Mouse (Mus musculus) gastrocnemius, postnatal 10 days (tissue): ENCODE results near the gene Ackr1. TPM values are rescaled to one million over a fixed set of nuclear protein-coding genes. Genes with fewer than 3 reads are reported as not detected.

Experiments used
- total RNA-seq, 2 experiments: library from RNA; stranded (reverse); gene quantifications; 2 replicates each; pipeline ENCODE4 v1.2.3; 2021

The Ackr1 gene
- total RNA-seq, 2 experiments from 2014 or later: 8.4 to 11.3 TPM

Other genes with a start within 250 kb of the Ackr1 start
- gene Olfr1408, start 196.4 kb downstream of the Ackr1 start, total RNA-seq: not detected
- gene Olfr1406, start 143.1 kb downstream of the Ackr1 start, total RNA-seq: not detected
- gene Olfr218, start 135.9 kb downstream of the Ackr1 start, total RNA-seq: not detected
- not detected for gene Olfr1404, start 121.4 kb downstream of the Ackr1 start, total RNA-seq
- under 1 TPM in 1 of 2 experiments, not detected in 1; 0.54 TPM for gene Fcer1a, start 106.5 kb downstream of the Ackr1 start, total RNA-seq
- not detected for gene Olfr418, start 67.7 kb downstream of the Ackr1 start, total RNA-seq
- gene Mptx2, start 56.0 kb downstream of the Ackr1 start, total RNA-seq: not detected
- gene Aim2, start 17.1 kb upstream of the Ackr1 start, total RNA-seq: 1 to 10 TPM in 1 of 2 experiments, under 1 TPM in 1; 0.26 to 1.0 TPM
- gene Cadm3, start 33.9 kb upstream of the Ackr1 start, total RNA-seq: 10 to 100 TPM; 22.9 to 31.4 TPM
- not detected for gene Ifi206, start 157.3 kb upstream of the Ackr1 start, total RNA-seq
- not detected for gene Ifi214, start 202.2 kb upstream of the Ackr1 start, total RNA-seq